Mouse (Mus musculus): ENCODE results near the gene Rph3al. TPM values are rescaled to one million over a fixed set of nuclear protein-coding genes. Genes with fewer than 3 reads are reported as not detected.

Rph3al gene
- polyA plus RNA-seq, 1 experiment from 2014 or later, result 3.7 TPM

DNA sequence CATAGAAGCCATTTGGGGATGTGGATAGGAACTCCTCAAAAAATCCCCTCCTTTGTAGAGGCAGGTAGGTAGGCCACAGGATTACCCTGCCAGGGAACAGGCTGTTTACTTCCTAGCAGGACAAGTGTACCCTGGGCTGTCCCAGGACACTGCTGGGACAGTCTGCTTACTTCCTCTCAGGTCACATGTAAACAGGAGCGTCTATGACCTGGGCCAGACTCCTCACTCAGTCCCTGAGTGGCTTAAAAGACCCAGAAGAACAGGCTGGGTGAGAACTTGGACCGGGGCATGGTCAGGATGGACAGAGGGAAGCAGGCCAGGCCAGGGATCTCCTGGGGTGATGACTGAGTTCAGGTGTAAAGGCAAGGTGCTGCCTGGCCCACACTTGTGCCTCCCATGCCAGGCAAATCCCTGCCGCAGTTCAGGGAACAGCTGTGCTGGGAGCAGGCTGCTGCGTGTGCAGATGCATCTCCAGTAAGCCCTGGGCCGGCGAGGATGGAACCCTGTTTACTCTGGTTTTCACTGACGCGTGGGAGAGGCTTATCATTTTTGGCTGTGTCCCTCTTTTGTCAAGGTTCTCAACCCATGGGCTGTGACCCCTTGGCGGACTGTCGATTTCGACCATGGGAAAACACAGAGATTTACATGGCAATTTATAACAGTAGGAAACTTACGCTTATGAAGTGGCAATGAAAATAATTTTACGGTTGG is 141.5 kb downstream of the Rph3al start:
- no peak overlapping the region for H3K9ac ChIP-seq
- H3K36me3 ChIP-seq, result no peaks in the 10 kb centered on the region
- no peak overlapping the region for H3K27ac ChIP-seq
- peak overlapping the region; percentile 73 for H3K4me2 ChIP-seq (replicated peaks)
- H3K9me3 ChIP-seq, result no peaks in the 10 kb centered on the region
- peak overlapping the region; percentile 53; the same call in 1 of the 2 replicates for H3K4me3 ChIP-seq
- H3K4me1 ChIP-seq, result 0 out of 2 replicates have a peak, but pooled peaks cover 6% of the 10 kb centered on the region
- H3K27me3 ChIP-seq, result peaks cover 66% of the 10 kb centered on the region
- peak; percentile 24; the same call in 1 of the 2 replicates for ATAC-seq (ENCODE audit: insufficient number of reproducible peaks, insufficient read depth, low FRiP score, low TSS enrichment)
- WGBS, result 71% methylated on average over 13 of the region's 13 CpGs

DNA sequence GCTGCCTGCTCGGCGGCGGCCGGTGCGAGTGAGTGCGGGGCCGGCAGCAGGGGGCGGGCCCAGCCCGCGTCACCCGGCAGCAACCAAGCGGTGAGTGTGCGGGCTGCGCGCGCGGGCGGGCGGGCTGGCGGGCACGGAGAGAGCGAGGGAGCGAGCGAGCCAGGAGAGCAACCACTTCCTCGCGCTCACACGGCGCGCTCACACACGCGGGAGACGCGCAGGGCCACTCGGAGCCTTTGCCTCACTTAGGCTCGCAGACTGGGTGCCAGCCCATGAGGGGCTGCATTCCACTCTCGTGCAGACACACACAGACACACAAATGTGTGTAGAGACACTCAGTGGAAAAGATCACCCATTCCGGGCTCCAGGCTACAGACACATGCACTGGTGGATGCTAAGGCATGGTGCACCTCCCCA is 142.2 kb downstream of the Rph3al start, which contains the start of gene Doc2b:
TSS of gene Doc2b (minus strand) at position 21 of the 417 bp plus-strand sequence.
- ATAC-seq (ENCODE audit: insufficient number of reproducible peaks, insufficient read depth, low FRiP score, low TSS enrichment), result no peak; the same call in 1 of the 2 replicates
- peak within 1 kb of the TSS; percentile 73 for H3K4me2 ChIP-seq (replicated peaks)

DNA sequence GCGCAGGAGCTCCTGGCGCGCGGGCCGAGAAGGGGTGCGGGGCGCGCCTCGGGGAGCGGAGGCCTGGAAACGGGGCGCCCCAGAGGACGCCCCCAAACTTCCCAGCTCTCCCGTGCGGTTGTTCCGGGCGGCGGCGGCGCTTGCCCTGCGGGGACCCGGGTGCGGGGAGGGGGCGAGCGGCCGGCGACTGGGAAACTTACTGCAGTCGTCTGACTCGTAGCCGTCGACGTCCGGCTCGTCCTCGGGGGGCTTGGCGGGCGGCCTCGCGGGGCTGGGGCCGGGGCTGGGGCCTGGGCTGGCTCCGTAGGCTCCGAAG is 142.9 kb downstream of the Rph3al start:
- Histone ChIP-seq H3K4me2 (replicated peaks) (peak overlapping the region; percentile 73), H3K4me1 (0 out of 2 replicates have a peak, but pooled peaks cover 6% of the 10 kb centered on the region), H3K27ac (no peak overlapping the region), H3K27me3 (peaks cover 69% of the 10 kb centered on the region), H3K4me3 (peak overlapping the region; percentile 53), H3K36me3 (no peaks in the 10 kb centered on the region), H3K9me3 (no peaks in the 10 kb centered on the region), H3K9ac (peak overlapping the region; percentile 70)
- WGBS, result 3% methylated on average over 41 of the region's 42 CpGs
- ATAC-seq (ENCODE audit: insufficient number of reproducible peaks, insufficient read depth, low FRiP score, low TSS enrichment), result no peak

More for the DNA sequence above, 142.2 kb downstream of the Rph3al start, which contains the start of gene Doc2b:
- Histone ChIP-seq H3K4me3 (peak within 1 kb of the TSS; percentile 53), H3K27me3 (peaks cover 68% of the 10 kb centered on the region), H3K27ac (no peak within 1 kb of the TSS), H3K4me1 (0 out of 2 replicates have a peak, but pooled peaks cover 6% of the 10 kb centered on the region), H3K9ac (peak within 1 kb of the TSS; percentile 70), H3K9me3 (no peaks in the 10 kb centered on the region), H3K36me3 (no peaks in the 10 kb centered on the region)
- WGBS, result 4% methylated on average over 33 of the region's 37 CpGs

DNA sequence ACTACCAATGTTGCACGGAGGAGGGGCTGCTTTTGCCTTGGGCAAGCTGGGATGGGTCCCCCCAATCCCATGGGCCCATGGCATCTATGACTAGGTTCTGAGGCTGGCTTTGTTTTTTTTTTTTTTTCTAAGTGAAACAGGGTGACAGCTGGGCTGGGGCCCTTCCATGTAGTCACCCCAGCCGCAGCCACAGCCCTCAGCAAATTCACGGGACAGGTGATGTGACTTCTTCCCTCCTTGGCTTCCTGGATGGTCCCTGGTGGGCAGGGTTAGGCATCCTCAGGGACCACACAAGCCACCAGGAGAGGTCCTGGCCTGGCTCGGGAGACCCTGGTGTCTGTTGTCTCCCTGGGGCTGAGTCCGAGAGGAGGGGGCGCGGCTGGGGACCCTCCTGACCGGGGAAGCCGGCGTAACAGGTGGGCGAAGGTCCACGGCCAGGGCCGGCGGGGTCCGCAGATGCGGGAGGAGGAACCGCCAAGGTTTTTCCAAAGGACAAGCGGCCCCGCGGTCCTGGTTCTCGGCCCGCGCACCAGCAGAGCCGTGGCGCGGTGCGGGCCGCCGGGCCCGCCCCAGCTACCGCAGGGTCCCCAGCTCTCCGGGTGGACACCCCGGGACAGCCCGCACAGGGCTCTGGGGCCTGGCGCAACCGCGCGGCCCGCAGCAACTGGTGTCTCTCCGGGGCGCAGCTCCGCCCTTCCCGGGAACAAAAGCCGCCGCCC is 143.5 kb downstream of the Rph3al start:
- no peaks in the 10 kb centered on the region for H3K9me3 ChIP-seq
- no peak for ATAC-seq (ENCODE audit: insufficient number of reproducible peaks, insufficient read depth, low FRiP score, low TSS enrichment)
- 0 out of 2 replicates have a peak, but pooled peaks cover 6% of the 10 kb centered on the region for H3K4me1 ChIP-seq
- H3K27ac ChIP-seq, result no peak overlapping the region
- peak overlapping the region; percentile 70 for H3K9ac ChIP-seq
- peaks cover 69% of the 10 kb centered on the region for H3K27me3 ChIP-seq
- H3K4me3 ChIP-seq, result peak overlapping the region; percentile 53
- H3K4me2 ChIP-seq (replicated peaks), result peak overlapping the region; percentile 73
- no peaks in the 10 kb centered on the region for H3K36me3 ChIP-seq
- WGBS, result 6% methylated on average over 42 of the region's 45 CpGs

DNA sequence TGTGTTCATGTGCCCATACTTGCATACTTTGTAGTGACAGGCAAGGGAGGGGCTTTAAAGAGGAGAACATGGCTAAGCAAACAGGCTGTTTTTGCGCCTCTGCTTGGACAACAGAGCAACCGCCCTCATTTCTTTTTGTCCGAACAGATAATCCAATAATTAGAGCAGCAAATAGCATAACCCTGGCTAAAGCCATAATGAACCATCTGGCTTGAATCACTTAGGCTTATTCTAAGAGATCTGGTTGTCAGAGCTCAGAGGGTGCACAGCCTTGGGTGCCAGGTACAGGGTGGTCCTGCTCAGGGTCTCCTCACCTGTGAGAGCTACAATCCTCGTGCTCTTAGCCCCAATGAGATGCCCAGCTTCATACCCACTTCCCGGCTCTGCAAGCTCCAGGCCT is 144.9 kb downstream of the Rph3al start:
- Histone ChIP-seq H3K27ac (no peak overlapping the region), H3K9me3 (no peaks in the 10 kb centered on the region), H3K9ac (no peak overlapping the region), H3K4me1 (0 out of 2 replicates have a peak, but pooled peaks cover 6% of the 10 kb centered on the region), H3K27me3 (peaks cover 69% of the 10 kb centered on the region), H3K36me3 (no peaks in the 10 kb centered on the region), H3K4me2 (replicated peaks) (no peak overlapping the region), H3K4me3 (no peak overlapping the region)
- 67% methylated on average over 5 of the region's 5 CpGs for WGBS
- no peak for ATAC-seq (ENCODE audit: insufficient number of reproducible peaks, insufficient read depth, low FRiP score, low TSS enrichment)

DNA sequence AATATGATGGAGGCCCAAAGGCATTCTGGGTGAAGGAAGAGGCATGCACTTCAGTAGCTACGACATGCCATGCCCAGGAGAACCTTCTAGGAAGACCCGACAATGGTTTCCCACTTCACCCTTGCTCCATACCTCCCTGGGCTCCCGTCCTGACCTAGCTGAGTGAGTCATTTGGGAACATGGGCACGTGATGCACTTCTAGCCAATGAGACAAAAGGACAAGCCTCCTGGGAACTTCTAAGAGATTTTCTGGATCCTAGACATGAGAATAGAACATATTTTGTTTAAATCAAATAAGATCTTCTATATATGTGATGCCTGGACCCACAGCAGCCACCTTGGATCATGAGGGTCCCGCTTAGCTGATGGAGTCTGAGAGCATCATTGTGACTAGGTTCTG is 145.7 kb downstream of the Rph3al start:
- H3K4me1 ChIP-seq, result 0 out of 2 replicates have a peak, but pooled peaks cover 6% of the 10 kb centered on the region
- H3K4me3 ChIP-seq, result no peak overlapping the region
- H3K4me2 ChIP-seq (replicated peaks), result no peak overlapping the region
- ATAC-seq (ENCODE audit: insufficient number of reproducible peaks, insufficient read depth, low FRiP score, low TSS enrichment), result no peak
- H3K9me3 ChIP-seq, result no peaks in the 10 kb centered on the region
- no peaks in the 10 kb centered on the region for H3K36me3 ChIP-seq
- 79% methylated on average over 5 of the region's 5 CpGs for WGBS
- no peak overlapping the region for H3K9ac ChIP-seq
- H3K27ac ChIP-seq, result no peak overlapping the region
- H3K27me3 ChIP-seq, result peaks cover 63% of the 10 kb centered on the region

DNA sequence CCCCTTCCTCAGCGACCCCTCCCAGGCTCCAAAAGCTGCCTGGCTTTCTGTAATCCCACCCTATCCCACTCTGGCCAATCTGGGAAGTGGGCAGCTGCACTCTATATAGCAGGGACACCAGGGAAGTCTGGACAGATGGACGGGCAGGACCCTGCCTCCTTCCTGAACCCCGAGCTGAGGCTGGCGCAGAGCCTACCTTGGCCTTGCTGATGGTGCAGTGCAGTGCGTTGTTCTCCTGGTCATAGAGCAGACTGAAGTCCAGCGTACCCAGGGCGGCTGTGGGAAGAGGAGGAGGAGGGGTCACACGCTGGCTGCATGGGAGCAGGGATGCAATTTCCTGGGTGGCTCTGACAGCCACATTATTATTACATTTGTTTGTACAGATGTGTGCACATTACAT is 152.3 kb downstream of the Rph3al start:
- no peak overlapping the region for H3K27ac ChIP-seq
- H3K36me3 ChIP-seq, result no peaks in the 10 kb centered on the region
- H3K4me3 ChIP-seq, result no peak overlapping the region
- WGBS, result 75% methylated on average over 8 of the region's 8 CpGs
- no peaks in the 10 kb centered on the region for H3K4me1 ChIP-seq
- H3K9me3 ChIP-seq, result no peaks in the 10 kb centered on the region
- ATAC-seq (ENCODE audit: insufficient number of reproducible peaks, insufficient read depth, low FRiP score, low TSS enrichment), result no peak
- H3K27me3 ChIP-seq, result 0 out of 2 replicates have a peak, but pooled peaks cover 7% of the 10 kb centered on the region
- H3K9ac ChIP-seq, result no peak overlapping the region
- no peak overlapping the region for H3K4me2 ChIP-seq (replicated peaks)

DNA sequence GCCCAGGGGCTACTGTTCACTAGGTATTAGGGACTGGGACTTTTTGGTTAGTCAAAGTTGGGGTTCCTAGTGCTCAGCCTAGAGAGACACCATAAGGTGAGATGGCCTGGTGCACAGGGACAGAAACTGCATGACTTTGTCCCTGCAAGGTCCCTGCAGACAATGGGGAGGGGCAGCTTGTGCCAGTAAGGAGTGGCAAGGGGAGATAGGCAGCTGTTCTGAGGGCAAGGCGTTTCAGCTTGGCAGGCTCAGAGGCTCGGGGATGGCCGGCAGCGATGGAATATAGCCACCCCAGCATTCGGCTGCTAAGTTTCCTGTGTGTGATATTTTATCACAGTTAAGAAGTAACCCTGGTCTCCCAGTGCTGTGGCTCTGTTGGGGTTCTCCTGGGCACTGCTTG is 154.4 kb downstream of the Rph3al start:
- no peak for ATAC-seq (ENCODE audit: insufficient number of reproducible peaks, insufficient read depth, low FRiP score, low TSS enrichment)
- 90% methylated on average over 5 of the region's 5 CpGs for WGBS

DNA sequence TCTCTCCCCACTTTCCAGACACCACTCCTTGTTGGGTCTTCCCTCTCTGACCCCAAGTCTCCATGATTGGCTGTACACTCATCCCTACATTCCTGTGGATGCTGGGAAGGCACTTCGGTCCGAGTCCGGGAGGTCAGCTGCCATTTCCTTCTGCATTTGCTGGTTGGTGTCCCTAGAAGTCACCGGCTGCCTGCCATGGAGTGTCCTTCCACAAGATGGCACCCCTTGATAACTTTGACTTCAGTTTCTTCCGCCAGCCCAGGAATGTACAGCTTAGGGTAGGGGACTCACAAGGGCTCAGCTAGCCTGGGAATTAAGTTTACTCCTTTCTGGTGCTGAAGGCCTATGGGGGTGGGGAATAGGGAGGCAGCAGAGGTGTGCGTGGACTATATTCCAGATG is 156.3 kb downstream of the Rph3al start:
- H3K9me3 ChIP-seq, result no peaks in the 10 kb centered on the region
- no peak for ATAC-seq (ENCODE audit: insufficient number of reproducible peaks, insufficient read depth, low FRiP score, low TSS enrichment)
- H3K36me3 ChIP-seq, result 0 out of 2 replicates have a peak, but pooled peaks cover 3% of the 10 kb centered on the region
- H3K4me1 ChIP-seq, result no peaks in the 10 kb centered on the region
- no peak overlapping the region for H3K9ac ChIP-seq
- H3K27me3 ChIP-seq, result no peaks in the 10 kb centered on the region
- no peak overlapping the region for H3K4me2 ChIP-seq (replicated peaks)
- WGBS, result 14% methylated on average over 6 of the region's 6 CpGs
- no peak overlapping the region for H3K4me3 ChIP-seq
- H3K27ac ChIP-seq, result no peak overlapping the region

More for the DNA sequence above, 154.4 kb downstream of the Rph3al start:
- Histone ChIP-seq H3K27ac (no peak overlapping the region), H3K4me3 (no peak overlapping the region), H3K27me3 (0 out of 2 replicates have a peak, but pooled peaks cover 4% of the 10 kb centered on the region), H3K36me3 (no peaks in the 10 kb centered on the region), H3K4me2 (replicated peaks) (no peak overlapping the region), H3K9ac (no peak overlapping the region), H3K4me1 (no peaks in the 10 kb centered on the region), H3K9me3 (no peaks in the 10 kb centered on the region)

Other genes starting within 250 kb of the Rph3al start
- gene Ywhae, start 205.6 kb downstream of the Rph3al start, polyA plus RNA-seq (2016; fragmentation: Nextera tagmentation; extraction: Ambion mirVana), result 1,049 and 1,107 TPM in 2 replicates
- gene Doc2b, start 142.4 kb downstream of the Rph3al start, polyA plus RNA-seq (2016; fragmentation: Nextera tagmentation; extraction: Ambion mirVana), result 2.1 and 2.5 TPM in 2 replicates
- 0.29 and 1.0 TPM in 2 replicates for gene 1700016K19Rik, start 61.5 kb upstream of the Rph3al start, polyA plus RNA-seq (2016; fragmentation: Nextera tagmentation; extraction: Ambion mirVana)
- 63.2 and 64.5 TPM in 2 replicates for gene Rflnb, start 89.4 kb upstream of the Rph3al start, polyA plus RNA-seq (2016; fragmentation: Nextera tagmentation; extraction: Ambion mirVana)
- 44.1 and 45.9 TPM in 2 replicates for gene Vps53, start 241.2 kb upstream of the Rph3al start, polyA plus RNA-seq (2016; fragmentation: Nextera tagmentation; extraction: Ambion mirVana)
- gene Fam57a, start 241.2 kb upstream of the Rph3al start, polyA plus RNA-seq (2016; fragmentation: Nextera tagmentation; extraction: Ambion mirVana), result 26.8 and 27.5 TPM in 2 replicates

All from embryonic facial prominence, embryonic 12.5 days (tissue).